Comparison of ENCODE assay signal across 46 mouse cellular contexts in the genomic region with DNA sequence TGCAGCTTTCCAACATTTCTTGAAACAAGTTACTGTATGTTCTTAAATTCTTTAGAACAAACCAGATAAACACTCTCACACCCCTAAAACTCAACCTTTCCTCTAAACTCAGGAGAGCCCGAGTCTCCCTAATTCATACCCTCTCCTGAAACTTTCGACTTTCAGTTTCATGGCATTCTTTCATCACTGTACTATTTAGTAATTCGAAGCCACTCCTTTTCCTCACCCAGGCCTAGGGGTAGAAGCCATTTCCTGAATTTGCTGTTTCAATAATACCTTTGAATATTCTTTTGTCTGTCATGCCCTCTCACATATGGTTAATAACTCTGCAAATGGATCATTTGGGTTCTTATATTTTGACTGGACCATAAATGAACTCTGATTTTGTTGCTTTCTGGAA. TPM values are rescaled to one million over a fixed set of nuclear protein-coding genes. Genes with fewer than 3 reads are reported as not detected.
"Had no signal": no experiment of that assay in that cellular context is flagged by ENCODE, and none has a peak within 500 bp of the region (broad histone marks: within the 10 kb centered on the region; RNA-seq: fewer than 3 reads in every experiment).

No protein-coding gene starts in this region.

- H3K4me1 ChIP-seq: limb, embryonic 10.5 days; limb, embryonic 12.5 days; limb, embryonic 13.5 days; limb, embryonic 15.5 days; liver, embryonic 12.5 days; liver, embryonic 13.5 days; liver, embryonic 15.5 days; lung, embryonic 15.5 days; megakaryocyte, embryonic 14.5 days; midbrain, embryonic 10.5 days; midbrain, embryonic 12.5 days; midbrain, embryonic 13.5 days; neural tube, embryonic 12.5 days had no signal

- H3K9ac ChIP-seq: limb, embryonic 12.5 days; limb, embryonic 13.5 days; limb, embryonic 15.5 days; liver, embryonic 12.5 days; liver, embryonic 13.5 days; liver, embryonic 14.5 days; liver, embryonic 15.5 days; liver, postnatal 0 days; lung, embryonic 14.5 days; lung, embryonic 15.5 days; midbrain, embryonic 12.5 days; midbrain, embryonic 13.5 days; neural tube, embryonic 12.5 days had no signal

- H3K4me2 ChIP-seq: limb, embryonic 12.5 days; limb, embryonic 13.5 days; limb, embryonic 15.5 days; liver, embryonic 11.5 days; liver, embryonic 12.5 days; liver, embryonic 13.5 days; liver, embryonic 15.5 days; lung, embryonic 14.5 days; lung, embryonic 15.5 days; midbrain, embryonic 11.5 days; midbrain, embryonic 12.5 days; midbrain, embryonic 13.5 days; neural tube, embryonic 12.5 days had no signal

- ATAC-seq: liver, embryonic 12.5 days; liver, postnatal 0 days; lung, postnatal 0 days; midbrain, embryonic 13.5 days; midbrain, embryonic 16.5 days had no signal

- H3K4me3 ChIP-seq: left cerebral cortex, adult 2 months; limb, embryonic 10.5 days; limb, embryonic 12.5 days; limb, embryonic 13.5 days; limb, embryonic 15.5 days; liver, embryonic 12.5 days; liver, embryonic 13.5 days; liver, embryonic 15.5 days; lung, embryonic 15.5 days; megakaryocyte, embryonic 14.5 days; midbrain, embryonic 10.5 days; midbrain, embryonic 12.5 days; midbrain, embryonic 13.5 days; myocyte; neural tube, embryonic 12.5 days had no signal

- DNase-seq: left cerebral cortex, postnatal 4 days; liver; liver, embryonic 13.5 days; liver, postnatal 0 days; lung, adult 18-20 months; lung, adult 2 months; lung, embryonic 14.5 days; lung, postnatal 10 days; lung, postnatal 14 days; lung, postnatal 36 days; lung, postnatal 4 days; midbrain, embryonic 14.5 days had no signal

- H3K9me3 ChIP-seq: limb, embryonic 10.5 days; limb, embryonic 12.5 days; limb, embryonic 13.5 days; limb, embryonic 15.5 days; liver, embryonic 12.5 days; liver, embryonic 13.5 days; liver, embryonic 15.5 days; lung, embryonic 15.5 days; megakaryocyte, embryonic 14.5 days; midbrain, embryonic 10.5 days; midbrain, embryonic 12.5 days; midbrain, embryonic 13.5 days; neural tube, embryonic 12.5 days had no signal

- H3K27ac ChIP-seq: left cerebral cortex, adult 2 months; limb, embryonic 10.5 days; limb, embryonic 12.5 days; limb, embryonic 13.5 days; limb, embryonic 15.5 days; liver, embryonic 12.5 days; liver, embryonic 13.5 days; liver, embryonic 14.5 days; liver, embryonic 15.5 days; lung, embryonic 15.5 days; macrophage; midbrain, embryonic 10.5 days; midbrain, embryonic 12.5 days; midbrain, embryonic 13.5 days; neural tube, embryonic 12.5 days had no signal

- H3K36me3 ChIP-seq: limb, embryonic 10.5 days; limb, embryonic 12.5 days; limb, embryonic 13.5 days; limb, embryonic 15.5 days; liver, embryonic 12.5 days; liver, embryonic 13.5 days; liver, embryonic 15.5 days; lung, embryonic 15.5 days; midbrain, embryonic 10.5 days; midbrain, embryonic 12.5 days; midbrain, embryonic 13.5 days; neural tube, embryonic 12.5 days had no signal

- H3K27me3 ChIP-seq: limb, embryonic 12.5 days; limb, embryonic 13.5 days; limb, embryonic 15.5 days; liver, embryonic 12.5 days; liver, embryonic 13.5 days; liver, embryonic 15.5 days; lung, embryonic 15.5 days; megakaryocyte, embryonic 14.5 days; midbrain, embryonic 12.5 days; midbrain, embryonic 13.5 days; neural tube, embryonic 12.5 days had no signal

RNA-seq across cellular contexts. Expression of gene Olfr640, which starts 1.6 kb away (rescaled TPM):
- total RNA-seq: left cerebral cortex, adult 2 months; left cerebral cortex, adult 8-10 months; left cerebral cortex, postnatal 10 days; left cerebral cortex, postnatal 14 days; left cerebral cortex, postnatal 25 days; left cerebral cortex, postnatal 36 days; left cerebral cortex, postnatal 4 days; liver, adult 2 months; megakaryocyte-erythroid progenitor cell, adult 5-6 weeks; monocyte, adult 5-6 weeks had no signal
- polyA plus RNA-seq: limb, embryonic 10.5 days; limb, embryonic 11.5 days; limb, embryonic 12.5 days; limb, embryonic 13.5 days; limb, embryonic 14.5 days; limb, embryonic 15.5 days; liver, adult 2 months; liver, embryonic 11.5 days; liver, embryonic 12.5 days; liver, embryonic 13.5 days; liver, embryonic 14.5 days; liver, embryonic 15.5 days; liver, embryonic 16.5 days; liver, postnatal 0 days; lung, adult 2 months; lung, embryonic 14.5 days; lung, embryonic 15.5 days; lung, embryonic 16.5 days; lung, postnatal 0 days; macrophage; midbrain, embryonic 10.5 days; midbrain, embryonic 11.5 days; midbrain, embryonic 12.5 days; midbrain, embryonic 13.5 days; midbrain, embryonic 14.5 days; midbrain, embryonic 16.5 days; myocyte; neural tube, embryonic 11.5 days; neural tube, embryonic 12.5 days had no signal

RNA-seq across cellular contexts. Expression of gene Olfr641, which starts 8.3 kb away (rescaled TPM):
- total RNA-seq: left cerebral cortex, adult 2 months; left cerebral cortex, adult 8-10 months; left cerebral cortex, postnatal 10 days; left cerebral cortex, postnatal 14 days; left cerebral cortex, postnatal 25 days; left cerebral cortex, postnatal 36 days; left cerebral cortex, postnatal 4 days; liver, adult 2 months; megakaryocyte-erythroid progenitor cell, adult 5-6 weeks; midbrain, postnatal 0 days; monocyte, adult 5-6 weeks had no signal
- polyA plus RNA-seq: limb, embryonic 10.5 days; limb, embryonic 11.5 days; limb, embryonic 12.5 days; limb, embryonic 13.5 days; limb, embryonic 14.5 days; limb, embryonic 15.5 days; liver, adult 2 months; liver, embryonic 11.5 days; liver, embryonic 12.5 days; liver, embryonic 13.5 days; liver, embryonic 14.5 days; liver, embryonic 15.5 days; liver, embryonic 16.5 days; liver, postnatal 0 days; lung, adult 2 months; lung, embryonic 14.5 days; lung, embryonic 15.5 days; lung, embryonic 16.5 days; lung, postnatal 0 days; macrophage; midbrain, embryonic 10.5 days; midbrain, embryonic 11.5 days; midbrain, embryonic 12.5 days; midbrain, embryonic 13.5 days; midbrain, embryonic 14.5 days; midbrain, embryonic 16.5 days; midbrain, postnatal 0 days; myocyte; neural tube, embryonic 11.5 days; neural tube, embryonic 12.5 days had no signal

RNA-seq across cellular contexts. Expression of gene Olfr639, which starts 9.9 kb away (rescaled TPM):
- total RNA-seq: megakaryocyte-erythroid progenitor cell, adult 5-6 weeks; midbrain, postnatal 0 days; monocyte, adult 5-6 weeks had no signal
- polyA plus RNA-seq: limb, embryonic 11.5 days; limb, embryonic 12.5 days; limb, embryonic 13.5 days; limb, embryonic 14.5 days; limb, embryonic 15.5 days; liver, adult 2 months; liver, embryonic 11.5 days; liver, embryonic 12.5 days; liver, embryonic 13.5 days; liver, embryonic 14.5 days; liver, embryonic 15.5 days; liver, embryonic 16.5 days; liver, postnatal 0 days; lung, adult 2 months; lung, embryonic 14.5 days; lung, embryonic 15.5 days; lung, embryonic 16.5 days; lung, postnatal 0 days; macrophage; midbrain, embryonic 10.5 days; midbrain, embryonic 11.5 days; midbrain, embryonic 12.5 days; midbrain, embryonic 14.5 days; midbrain, postnatal 0 days; myocyte; neural tube, embryonic 11.5 days; neural tube, embryonic 12.5 days had no signal

RNA-seq across cellular contexts. Expression of gene Olfr642, which starts 25.5 kb away (rescaled TPM):
- total RNA-seq: left cerebral cortex, adult 2 months; left cerebral cortex, adult 8-10 months; left cerebral cortex, postnatal 10 days; left cerebral cortex, postnatal 14 days; left cerebral cortex, postnatal 25 days; left cerebral cortex, postnatal 36 days; left cerebral cortex, postnatal 4 days; liver, adult 2 months; megakaryocyte-erythroid progenitor cell, adult 5-6 weeks; midbrain, postnatal 0 days; monocyte, adult 5-6 weeks had no signal
- polyA plus RNA-seq: limb, embryonic 10.5 days; limb, embryonic 11.5 days; limb, embryonic 12.5 days; limb, embryonic 13.5 days; limb, embryonic 14.5 days; limb, embryonic 15.5 days; liver, adult 2 months; liver, embryonic 11.5 days; liver, embryonic 12.5 days; liver, embryonic 13.5 days; liver, embryonic 14.5 days; liver, embryonic 15.5 days; liver, embryonic 16.5 days; liver, postnatal 0 days; lung, adult 2 months; lung, embryonic 14.5 days; lung, embryonic 15.5 days; lung, embryonic 16.5 days; lung, postnatal 0 days; macrophage; midbrain, embryonic 10.5 days; midbrain, embryonic 11.5 days; midbrain, embryonic 12.5 days; midbrain, embryonic 13.5 days; midbrain, embryonic 14.5 days; midbrain, embryonic 16.5 days; midbrain, postnatal 0 days; myocyte; neural tube, embryonic 11.5 days; neural tube, embryonic 12.5 days had no signal

RNA-seq across cellular contexts. Expression of gene Olfr638, which starts 28.4 kb away (rescaled TPM):
- total RNA-seq: left cerebral cortex, adult 2 months; left cerebral cortex, adult 8-10 months; left cerebral cortex, postnatal 10 days; left cerebral cortex, postnatal 14 days; left cerebral cortex, postnatal 25 days; left cerebral cortex, postnatal 36 days; left cerebral cortex, postnatal 4 days; liver, adult 2 months; megakaryocyte-erythroid progenitor cell, adult 5-6 weeks; midbrain, postnatal 0 days; monocyte, adult 5-6 weeks had no signal
- polyA plus RNA-seq: limb, embryonic 10.5 days; limb, embryonic 11.5 days; limb, embryonic 12.5 days; limb, embryonic 13.5 days; limb, embryonic 14.5 days; limb, embryonic 15.5 days; liver, adult 2 months; liver, embryonic 11.5 days; liver, embryonic 12.5 days; liver, embryonic 13.5 days; liver, embryonic 15.5 days; liver, embryonic 16.5 days; liver, postnatal 0 days; lung, adult 2 months; lung, embryonic 14.5 days; lung, embryonic 15.5 days; lung, embryonic 16.5 days; lung, postnatal 0 days; macrophage; midbrain, embryonic 10.5 days; midbrain, embryonic 11.5 days; midbrain, embryonic 12.5 days; midbrain, embryonic 13.5 days; midbrain, embryonic 14.5 days; midbrain, embryonic 16.5 days; midbrain, postnatal 0 days; myocyte; neural tube, embryonic 11.5 days; neural tube, embryonic 12.5 days had no signal
